Mouse (Mus musculus) CD4-positive, CD25-positive, alpha-beta regulatory T cell, adult 4 months (primary cell): ENCODE measurements around the gene Cnih1. TPM values are rescaled to one million over a fixed set of nuclear protein-coding genes. Genes with fewer than 3 reads are reported as not detected.

Experiments used
- polyA plus RNA-seq, 2 experiments: library from polyadenylated mRNA; unstranded; fragments of 100-300 nt; shearing (Covaris generic); gene quantifications; one replicate each; pipeline ENCODE4 v1.2.1; 2017

Cnih1 gene
- polyA plus RNA-seq, 2 experiments from 2014 or later: 63.4 to 68.6 TPM

Other genes with a start within 250 kb of the Cnih1 start
- 10 to 100 TPM in 1 of 2 experiments, 1 to 10 TPM in 1; 6.0 to 11.7 TPM for gene Cdkn3, start 27.9 kb downstream of the Cnih1 start, polyA plus RNA-seq
- 10 to 100 TPM; 94.7 to 96.2 TPM for gene Gmfb, start 33.8 kb upstream of the Cnih1 start, polyA plus RNA-seq
- 10 to 100 TPM in 1 of 2 experiments, 1 to 10 TPM in 1; 7.4 to 10.1 TPM for gene Cgrrf1, start 43.7 kb upstream of the Cnih1 start, polyA plus RNA-seq
- gene Samd4, start 94.4 kb upstream of the Cnih1 start, polyA plus RNA-seq: not detected